Mouse (Mus musculus): Measurements from ENCODE around the gene Gm11060.

GRCm38 (mm10) chr2:105075809-105076208 lies 16.0 kb upstream of the Gm11060 start:
- TF ChIP-seq CTCF (IDR thresholded peaks at IDR 0.05; ENCODE audit: control insufficient read depth, insufficient read depth, low read length), result no peak
- no peak for TF ChIP-seq POLR2A (IDR thresholded peaks at IDR 0.05; ENCODE audit: borderline replicate concordance, control insufficient read depth, low read depth, low read length)

Data from bone marrow, adult 2 months (tissue).